Mouse (Mus musculus) cerebellum, adult 2 months (tissue): ENCODE measurements around the gene Myh7b.

Experiments
- CTCF ChIP-seq: fragments of 200-500 bp; IDR thresholded peaks from 2 replicates; pipeline ENCODE4 v1.5.1; 2011; ENCODE audit warnings: low read depth, mild to moderate bottlenecking, control low read depth, low read length, moderate library complexity, borderline replicate concordance; ENCODE audit not compliant: insufficient read depth
- POLR2A ChIP-seq: fragments of 200-500 bp; IDR thresholded peaks from 2 replicates; pipeline ENCODE4 v1.6.1; 2011; ENCODE audit warnings: low read length, control low read depth, borderline replicate concordance; ENCODE audit not compliant: insufficient read depth

- TF ChIP-seq CTCF, result 0 out of 2 replicates have a peak, but pooled peaks have one; percentile 23
- TF ChIP-seq POLR2A, result no peak
These were observed 4.7 kb upstream of the Myh7b start for GRCm38 (mm10) chr2:155606360-155606759.
